Mouse (Mus musculus) liver, adult 2 months (tissue): ENCODE measurements around the gene Ntmt1. TPM values are rescaled to one million over a fixed set of nuclear protein-coding genes. Genes with fewer than 3 reads are reported as not detected.

Experiments
- DNase-seq: peaks from one replicate; pipeline ENCODE4 v3.0.0-alpha.2; 2011; ENCODE audit warnings: low read depth, low spot score; ENCODE audit errors: extremely low read depth
- H3K27ac ChIP-seq: fragments of 200-500 bp; replicated peaks from 2 replicates; pipeline ENCODE4 v1.5.1; 2012; ENCODE audit warnings: low read depth, mild to moderate bottlenecking, control low read depth, inconsistent platforms, low read length; ENCODE audit not compliant: insufficient read depth
- H3K27me3 ChIP-seq: fragments of 200-500 bp; 2 replicates; pipeline ENCODE4 v1.6.1; 2012; ENCODE audit warnings: mild to moderate bottlenecking, moderate library complexity, low read length, inconsistent platforms; ENCODE audit not compliant: control insufficient read depth, insufficient read depth
- H3K36me3 ChIP-seq: fragments of 200-500 bp; 2 replicates; pipeline ENCODE4 v1.6.1; 2012; ENCODE audit warnings: low read length, inconsistent platforms; ENCODE audit not compliant: control insufficient read depth, insufficient read depth
- H3K4me1 ChIP-seq: fragments of 200-500 bp; 2 replicates; pipeline ENCODE4 v1.6.1; 2011; ENCODE audit warnings: low read length; ENCODE audit not compliant: control insufficient read depth, insufficient read depth
- H3K4me3 ChIP-seq: fragments of 200-500 bp; 2 replicates; pipeline ENCODE4 v1.5.1; 2011; ENCODE audit warnings: low read depth, mild to moderate bottlenecking, control low read depth, low read length, moderate library complexity; ENCODE audit not compliant: insufficient read depth
- H3K79me2 ChIP-seq: fragments of 200-500 bp; 2 replicates; pipeline ENCODE4 v1.6.1; 2012; ENCODE audit warnings: inconsistent platforms, mild to moderate bottlenecking, low read length, moderate library complexity; ENCODE audit not compliant: control insufficient read depth, insufficient read depth
- H3K9ac ChIP-seq: fragments of 200-500 bp; 2 replicates; pipeline ENCODE4 v1.6.1; 2012; ENCODE audit warnings: low read depth, mild to moderate bottlenecking, control low read depth, inconsistent platforms, low read length
- CTCF ChIP-seq: fragments of 200-500 bp; IDR thresholded peaks from 2 replicates; pipeline ENCODE4 v1.5.1; 2011; ENCODE audit warnings: low read depth, low read length, control low read depth
- POLR2A ChIP-seq: fragments of 200-500 bp; IDR thresholded peaks from 2 replicates; pipeline ENCODE4 v1.6.1; 2011; ENCODE audit warnings: low read length, control low read depth; ENCODE audit not compliant: insufficient read depth; ENCODE audit errors: extremely low read depth
- WGBS: fragments of 180-500 bp; shearing (Covaris S2); methylation state at CpG from one replicate; pipeline ENCODE4 v1.1.7; 2018; 5-methylcytosine and 5-hydroxymethylcytosine counted together
- polyA plus RNA-seq: library from polyadenylated mRNA; depleted of rRNA; stranded (reverse); fragments of >200 nt; gene quantifications from 2 replicates; pipeline ENCODE4 v1.2.3, GENCODE M21; 2012
- total RNA-seq: library from RNA; depleted of rRNA; stranded (reverse); fragments of >200 nt; gene quantifications from 2 replicates; pipeline ENCODE4 v1.2.3, GENCODE M21; 2014

Gene Ntmt1
- total and polyA plus RNA-seq, 2 experiments = 8.3 to 15.9 TPM

DNA sequence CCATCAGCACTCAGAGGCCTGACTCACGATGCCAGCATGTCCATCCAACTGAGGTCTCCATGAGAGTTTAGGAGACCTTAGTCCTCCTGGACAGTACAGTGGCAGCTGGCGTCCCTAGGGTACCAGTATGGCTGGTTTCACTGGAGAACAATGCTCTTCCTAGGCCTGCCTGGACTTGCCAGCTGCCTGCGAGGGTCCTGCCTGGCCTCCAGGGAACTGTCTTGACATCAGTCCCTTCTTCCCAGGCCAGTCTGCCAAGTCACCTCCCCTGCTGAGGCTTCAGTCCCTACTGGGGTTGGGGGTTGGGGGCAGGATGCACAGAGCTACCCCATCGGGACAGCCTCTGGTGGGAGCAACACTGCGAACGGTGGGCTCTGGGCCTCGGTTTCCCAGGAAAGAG, 15.6 kb upstream of the Ntmt1 start:
- H3K79me2 ChIP-seq = no peaks in the 10 kb centered on the region
- no peak for TF ChIP-seq POLR2A
- TF ChIP-seq CTCF = no peak
- no peak overlapping the region for H3K9ac ChIP-seq
- no peak overlapping the region for H3K27ac ChIP-seq
- 97% methylated on average over 7 of the region's 7 CpGs for WGBS
- H3K36me3 ChIP-seq = no peaks in the 10 kb centered on the region
- no peaks in the 10 kb centered on the region for H3K4me1 ChIP-seq
- DNase-seq = no peak
- H3K27me3 ChIP-seq = no peaks in the 10 kb centered on the region
- no peak overlapping the region for H3K4me3 ChIP-seq

GRCm38 (mm10) chr2:30794179-30795108, 13.2 kb upstream of the Ntmt1 start:
- Histone ChIP-seq H3K27ac (0 out of 2 replicates have a peak overlapping the region, but pooled peaks have one; percentile 13), H3K79me2 (no peaks in the 10 kb centered on the region), H3K9ac (peak overlapping the region; percentile 52), H3K4me1 (no peaks in the 10 kb centered on the region), H3K4me3 (peak overlapping the region; percentile 48), H3K27me3 (no peaks in the 10 kb centered on the region), H3K36me3 (no peaks in the 10 kb centered on the region)
- 5% methylated on average over 48 of the region's 48 CpGs for WGBS
- DNase-seq = peak; percentile 65
- TF ChIP-seq POLR2A (no peak), CTCF (peak; percentile 91)

GRCm38 (mm10) chr2:30795271-30795888, 12.2 kb upstream of the Ntmt1 start:
- Histone ChIP-seq H3K27me3 (no peaks in the 10 kb centered on the region), H3K9ac (no peak overlapping the region), H3K27ac (no peak overlapping the region), H3K4me3 (no peak overlapping the region), H3K36me3 (no peaks in the 10 kb centered on the region), H3K4me1 (no peaks in the 10 kb centered on the region), H3K79me2 (no peaks in the 10 kb centered on the region)
- TF ChIP-seq CTCF (no peak), POLR2A (no peak)
- no peak for DNase-seq
- 87% methylated on average over 7 of the region's 7 CpGs for WGBS

GRCm38 (mm10) chr2:30795889-30796275, 11.7 kb upstream of the Ntmt1 start:
- no peak overlapping the region for H3K27ac ChIP-seq

GRCm38 (mm10) chr2:30796382-30796781, 11.2 kb upstream of the Ntmt1 start:
- Histone ChIP-seq H3K9ac (no peak overlapping the region), H3K27me3 (peaks cover 5% of the 10 kb centered on the region)

More at GRCm38 (mm10) chr2:30795889-30796275, 11.7 kb upstream of the Ntmt1 start:
- no peaks in the 10 kb centered on the region for H3K36me3 ChIP-seq
- no peak overlapping the region for H3K4me3 ChIP-seq
- H3K9ac ChIP-seq = no peak overlapping the region
- no peaks in the 10 kb centered on the region; the same call in 1 of the 2 replicates for H3K27me3 ChIP-seq
- WGBS = 93% methylated on average over 5 of the region's 5 CpGs
- TF ChIP-seq POLR2A (no peak), CTCF (no peak)
- no peaks in the 10 kb centered on the region for H3K4me1 ChIP-seq
- no peak for DNase-seq
- no peaks in the 10 kb centered on the region for H3K79me2 ChIP-seq

More at GRCm38 (mm10) chr2:30796382-30796781, 11.2 kb upstream of the Ntmt1 start:
- WGBS = 13% methylated on average over 11 of the region's 11 CpGs
- no peak for TF ChIP-seq CTCF
- TF ChIP-seq POLR2A = no peak
- Histone ChIP-seq H3K79me2 (no peaks in the 10 kb centered on the region), H3K4me1 (no peaks in the 10 kb centered on the region), H3K4me3 (no peak overlapping the region), H3K36me3 (no peaks in the 10 kb centered on the region), H3K27ac (no peak overlapping the region)
- peak; percentile 50 for DNase-seq
